Mouse (Mus musculus) hindbrain, embryonic 11.5 days (tissue): Measurements from ENCODE around the gene Il1rap. TPM values are rescaled to one million over a fixed set of nuclear protein-coding genes. Genes with fewer than 3 reads are reported as not detected.

ENCODE experiments used
- ATAC-seq: fragments of 200-750 bp; cut with Nextera tagmentation; 2 replicates; pipeline ENCODE4 v1.8.0; 2017; ENCODE audit warnings: mild to moderate bottlenecking, moderate TSS enrichment, moderate library complexity; ENCODE audit not compliant: low FRiP score
- DNase-seq: peaks from one replicate; pipeline ENCODE4 v3.0.0-alpha.2; 2015; ENCODE audit warnings: low spot score
- H3K27ac ChIP-seq: fragments of 300-500 bp; sonication (generic); 2 replicates; pipeline ENCODE4 v1.5.1; 2014; ENCODE audit warnings: mild to moderate bottlenecking, low read depth, low read length
- H3K27me3 ChIP-seq: fragments of 300-500 bp; sonication (generic); 2 replicates; pipeline ENCODE4 v1.6.1; 2014; ENCODE audit warnings: mild to moderate bottlenecking, low read length, moderate library complexity, mixed read lengths; ENCODE audit not compliant: control insufficient read depth, insufficient read depth
- H3K36me3 ChIP-seq: fragments of 300-500 bp; sonication (generic); 2 replicates; pipeline ENCODE4 v1.6.1; 2014; ENCODE audit warnings: mild to moderate bottlenecking, low read length, moderate library complexity, mixed read lengths; ENCODE audit not compliant: control insufficient read depth, insufficient read depth
- H3K4me1 ChIP-seq: fragments of 300-500 bp; sonication (generic); replicated peaks from 2 replicates; pipeline ENCODE4 v1.6.1; 2014; ENCODE audit warnings: low read length, mixed read lengths; ENCODE audit not compliant: control insufficient read depth, insufficient read depth
- H3K4me2 ChIP-seq: fragments of 300-500 bp; sonication (generic); replicated peaks from 2 replicates; pipeline ENCODE4 v1.6.1; 2014; ENCODE audit warnings: mild to moderate bottlenecking, low read depth, low read length
- H3K4me3 ChIP-seq: fragments of 300-500 bp; sonication (generic); 2 replicates; pipeline ENCODE4 v1.5.1; 2014; ENCODE audit warnings: low read depth, low read length
- H3K9ac ChIP-seq: fragments of 300-500 bp; sonication (generic); 2 replicates; pipeline ENCODE4 v1.6.1; 2014; ENCODE audit warnings: low read depth, low read length
- H3K9me3 ChIP-seq: fragments of 300-500 bp; sonication (generic); 2 replicates; pipeline ENCODE4 v1.6.1; 2016; ENCODE audit warnings: low read length; ENCODE audit not compliant: control insufficient read depth
- WGBS: fragments of 180-500 bp; shearing (Covaris S2); extraction: QIAGEN DNeasy Blood & Tissue Kit; methylation state at CpG from one replicate; pipeline ENCODE4 v1.1.7; 2014; 5-methylcytosine and 5-hydroxymethylcytosine counted together
- polyA plus RNA-seq: library from polyadenylated mRNA; unstranded; fragments of >200 nt; fragmentation: Nextera tagmentation; extraction: Ambion mirVana; gene quantifications from 2 replicates; pipeline ENCODE4 v1.2.1, GENCODE M21; 2014

Il1rap gene
- polyA plus RNA-seq, 1 experiment from 2014 or later: 5.4 TPM

- DNase-seq (no peak), ATAC-seq (no peak)
- Histone ChIP-seq H3K9ac (no peak overlapping the region), H3K4me1 (no peaks in the 10 kb centered on the region), H3K4me3 (no peak overlapping the region), H3K36me3 (no peaks in the 10 kb centered on the region), H3K9me3 (no peaks in the 10 kb centered on the region), H3K4me2 (no peak overlapping the region), H3K27ac (no peak overlapping the region), H3K27me3 (no peaks in the 10 kb centered on the region)
- WGBS: 88% methylated on average over 8 of the region's 8 CpGs
These were observed 119.1 kb downstream of the Il1rap start for GRCm38 (mm10) chr16:26700440-26701103.

DNA sequence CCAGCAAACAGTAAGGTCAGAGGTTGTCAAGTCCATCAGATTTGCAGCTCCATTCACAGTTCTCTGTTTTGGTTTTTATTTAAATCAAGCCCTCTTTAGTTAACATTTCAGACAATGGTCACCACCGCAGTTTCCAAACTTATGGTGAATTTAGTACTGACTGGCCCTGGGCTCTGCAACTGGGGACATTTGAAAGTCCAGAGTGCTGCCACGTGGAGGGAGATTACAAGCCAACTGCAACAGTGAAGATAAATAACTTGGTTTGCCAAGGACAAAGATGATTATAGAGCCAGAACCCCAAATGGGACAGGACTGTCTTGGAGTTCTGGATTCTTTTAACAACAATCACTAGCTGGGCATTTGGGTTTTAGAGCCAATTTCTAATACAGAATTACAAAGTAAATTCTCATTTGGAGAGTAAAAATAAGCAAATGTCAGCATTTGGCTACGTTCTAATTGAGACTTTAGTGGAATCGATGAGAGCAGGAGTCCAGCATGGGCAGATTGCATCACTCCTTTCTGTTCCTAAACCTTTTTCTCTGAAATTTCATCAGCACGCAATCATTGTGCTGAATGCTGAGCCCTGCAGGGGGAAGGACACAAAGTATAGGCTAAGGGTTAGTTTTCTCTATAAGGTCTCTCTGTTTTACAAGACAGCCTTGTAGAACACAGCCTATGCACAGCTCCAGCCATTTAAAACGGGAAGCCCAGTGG is 124.3 kb downstream of the Il1rap start:
- H3K9ac ChIP-seq: no peak overlapping the region
- DNase-seq: no peak
- no peaks in the 10 kb centered on the region for H3K9me3 ChIP-seq
- no peaks in the 10 kb centered on the region for H3K27me3 ChIP-seq
- no peaks in the 10 kb centered on the region for H3K4me1 ChIP-seq
- 83% methylated on average over 6 of the region's 6 CpGs for WGBS
- no peak overlapping the region for H3K4me2 ChIP-seq
- H3K27ac ChIP-seq: no peak overlapping the region
- H3K36me3 ChIP-seq: no peaks in the 10 kb centered on the region
- ATAC-seq: no peak
- H3K4me3 ChIP-seq: no peak overlapping the region

- no peaks in the 10 kb centered on the region for H3K36me3 ChIP-seq
- no peaks in the 10 kb centered on the region for H3K4me1 ChIP-seq
- H3K9me3 ChIP-seq: no peaks in the 10 kb centered on the region
- H3K9ac ChIP-seq: no peak overlapping the region
- DNase-seq (no peak), ATAC-seq (no peak)
- H3K27me3 ChIP-seq: no peaks in the 10 kb centered on the region
- H3K4me3 ChIP-seq: no peak overlapping the region
- H3K27ac ChIP-seq: no peak overlapping the region
- H3K4me2 ChIP-seq: no peak overlapping the region
- WGBS: 65% methylated on average over 2 of the region's 2 CpGs
These were observed 125.0 kb downstream of the Il1rap start for GRCm38 (mm10) chr16:26706503-26706902.

DNA sequence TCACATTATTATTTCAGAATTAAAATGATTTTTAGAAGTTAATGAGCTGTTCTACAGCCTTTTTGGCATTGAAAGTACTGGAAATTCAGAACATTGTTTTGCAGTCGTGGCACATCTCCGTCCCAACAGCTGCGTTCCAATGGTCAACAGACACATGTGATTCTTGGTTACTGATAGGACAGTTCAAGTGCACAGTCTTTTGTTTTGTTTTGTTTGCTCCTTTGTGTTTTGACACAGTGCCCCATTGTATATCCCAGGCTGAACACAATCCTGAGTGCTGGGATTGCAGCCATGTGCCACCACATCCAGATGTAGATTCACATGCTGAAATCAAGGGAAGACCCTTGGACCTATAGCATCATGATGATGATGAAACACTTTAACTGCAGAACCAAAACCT is 129.4 kb downstream of the Il1rap start:
- H3K4me1 ChIP-seq: no peaks in the 10 kb centered on the region
- no peak overlapping the region for H3K4me2 ChIP-seq
- no peaks in the 10 kb centered on the region for H3K36me3 ChIP-seq
- no peaks in the 10 kb centered on the region for H3K9me3 ChIP-seq
- H3K9ac ChIP-seq: no peak overlapping the region
- ATAC-seq (no peak), DNase-seq (no peak)
- H3K4me3 ChIP-seq: no peak overlapping the region
- H3K27ac ChIP-seq: no peak overlapping the region
- WGBS: 91% methylated on average over 3 of the region's 3 CpGs
- no peaks in the 10 kb centered on the region for H3K27me3 ChIP-seq

DNA sequence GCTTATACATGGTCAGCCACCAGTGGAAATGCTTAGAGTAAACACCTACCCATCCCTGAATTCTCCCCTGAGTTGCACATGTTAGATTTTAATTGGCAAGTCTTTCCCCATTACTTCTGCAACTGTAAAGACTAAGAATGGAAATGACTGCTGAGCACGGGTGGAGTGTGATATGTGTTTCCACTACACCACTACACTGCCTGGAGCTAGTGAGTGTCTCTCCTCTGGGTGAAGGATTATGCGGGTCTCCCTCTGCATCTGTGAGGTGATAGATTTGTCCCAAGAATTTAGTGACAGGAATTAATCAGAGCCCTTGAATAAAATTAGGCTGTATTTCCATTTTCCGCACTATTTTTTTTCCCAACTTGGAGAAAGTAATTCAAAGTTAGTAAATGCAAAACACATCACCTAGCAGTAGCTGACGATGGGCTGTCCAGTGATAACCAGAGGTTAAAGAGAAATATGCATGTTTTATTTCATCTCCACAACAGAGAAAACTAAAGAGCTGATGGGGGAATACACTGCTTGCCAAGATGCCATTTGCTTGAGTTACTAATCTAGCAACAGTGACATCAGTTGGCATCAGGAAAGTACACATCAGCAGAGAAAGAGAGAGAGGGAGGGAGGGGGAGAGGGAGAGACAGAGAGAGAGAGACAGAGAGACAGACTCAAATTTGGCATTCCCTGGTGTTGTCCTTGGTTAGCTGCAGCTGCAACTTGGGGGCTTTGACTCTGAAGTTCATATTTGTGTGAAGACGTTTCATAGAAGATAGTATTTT is 132.2 kb downstream of the Il1rap start:
- H3K4me1 ChIP-seq: no peaks in the 10 kb centered on the region
- H3K9ac ChIP-seq: no peak overlapping the region
- no peak overlapping the region for H3K4me2 ChIP-seq
- WGBS: 88% methylated on average over 5 of the region's 5 CpGs
- H3K27ac ChIP-seq: no peak overlapping the region
- H3K4me3 ChIP-seq: no peak overlapping the region
- DNase-seq (no peak), ATAC-seq (no peak)
- H3K9me3 ChIP-seq: no peaks in the 10 kb centered on the region
- H3K27me3 ChIP-seq: no peaks in the 10 kb centered on the region
- H3K36me3 ChIP-seq: no peaks in the 10 kb centered on the region

DNA sequence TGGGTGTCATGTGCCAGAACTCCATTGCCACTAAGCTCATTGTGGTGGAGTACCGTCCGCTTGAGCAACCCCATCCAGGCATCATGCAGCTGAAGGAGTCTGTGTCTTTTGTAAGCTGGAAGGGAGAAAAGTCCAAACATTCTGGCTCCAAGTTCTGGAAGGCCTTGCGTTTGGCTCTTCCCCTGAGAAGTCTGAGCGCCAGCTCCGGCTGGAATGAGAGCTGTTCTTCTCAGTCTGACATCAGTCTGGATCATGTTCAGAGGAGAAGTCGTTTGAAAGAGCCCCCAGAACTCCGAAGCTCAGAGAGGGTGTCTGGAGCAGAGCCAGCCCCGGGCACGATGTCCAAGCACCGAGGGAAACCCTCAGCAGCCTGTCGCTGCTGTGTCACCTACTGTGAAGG is 141.0 kb downstream of the Il1rap start:
- Histone ChIP-seq H3K9me3 (no peaks in the 10 kb centered on the region), H3K27ac (no peak overlapping the region), H3K36me3 (no peaks in the 10 kb centered on the region), H3K9ac (no peak overlapping the region), H3K4me1 (no peaks in the 10 kb centered on the region), H3K4me2 (no peak overlapping the region), H3K4me3 (no peak overlapping the region), H3K27me3 (no peaks in the 10 kb centered on the region)
- DNase-seq (no peak), ATAC-seq (no peak)
- 90% methylated on average over 11 of the region's 11 CpGs for WGBS

- Histone ChIP-seq H3K9ac (no peak overlapping the region), H3K9me3 (no peaks in the 10 kb centered on the region), H3K27me3 (no peaks in the 10 kb centered on the region), H3K27ac (no peak overlapping the region), H3K4me3 (no peak overlapping the region), H3K4me2 (no peak overlapping the region), H3K36me3 (no peaks in the 10 kb centered on the region), H3K4me1 (no peaks in the 10 kb centered on the region)
- DNase-seq (no peak), ATAC-seq (no peak)
- 66% methylated on average over 5 of the region's 5 CpGs for WGBS
These were observed 142.6 kb downstream of the Il1rap start for GRCm38 (mm10) chr16:26723952-26724747.

GRCm38 (mm10) chr16:26728139-26728538 is 146.6 kb downstream of the Il1rap start:
- Histone ChIP-seq H3K27me3 (no peaks in the 10 kb centered on the region), H3K4me3 (no peak overlapping the region), H3K4me2 (no peak overlapping the region), H3K4me1 (no peaks in the 10 kb centered on the region), H3K36me3 (no peaks in the 10 kb centered on the region), H3K9me3 (no peaks in the 10 kb centered on the region), H3K9ac (no peak overlapping the region), H3K27ac (no peak overlapping the region)
- no peak for ATAC-seq
- WGBS: 86% methylated on average over 3 of the region's 3 CpGs
- no peak for DNase-seq
